Mouse (Mus musculus) forelimb bud, embryonic 11.5 days (tissue): Measurements from ENCODE around the gene Rbms2.

ENCODE experiments used
- DNase-seq: peaks from one replicate; pipeline ENCODE4 v3.0.0-alpha.2; 2012; ENCODE audit warnings: low read depth, low spot score

Gene Rbms2

GRCm38 (mm10) chr10:128140236-128140952 lies 39.7 kb downstream of the Rbms2 start:
- peak; percentile 65 for DNase-seq

- DNase-seq, result no peak
Observed at GRCm38 (mm10) chr10:128135374-128135773, 44.7 kb downstream of the Rbms2 start.

GRCm38 (mm10) chr10:128133650-128134332 lies 46.3 kb downstream of the Rbms2 start:
- DNase-seq, result no peak

GRCm38 (mm10) chr10:128131812-128132211 lies 48.3 kb downstream of the Rbms2 start:
- no peak for DNase-seq

GRCm38 (mm10) chr10:128131297-128131696 lies 48.8 kb downstream of the Rbms2 start:
- no peak for DNase-seq

GRCm38 (mm10) chr10:128128143-128128542 lies 52.0 kb downstream of the Rbms2 start:
- DNase-seq, result no peak

GRCm38 (mm10) chr10:128127497-128127896 lies 52.6 kb downstream of the Rbms2 start:
- no peak for DNase-seq

GRCm38 (mm10) chr10:128125951-128126350 lies 54.1 kb downstream of the Rbms2 start:
- no peak for DNase-seq

GRCm38 (mm10) chr10:128124831-128125230 lies 55.3 kb downstream of the Rbms2 start:
- no peak for DNase-seq

GRCm38 (mm10) chr10:128123833-128124232 lies 56.3 kb downstream of the Rbms2 start:
- DNase-seq, result no peak

- no peak for DNase-seq
Observed at GRCm38 (mm10) chr10:128111227-128111626, 68.9 kb downstream of the Rbms2 start.

GRCm38 (mm10) chr10:128110103-128110761 lies 69.9 kb downstream of the Rbms2 start:
- no peak for DNase-seq

GRCm38 (mm10) chr10:128097587-128097971 lies 82.5 kb downstream of the Rbms2 start:
- peak; percentile 28 for DNase-seq

GRCm38 (mm10) chr10:128096693-128097586 lies 83.2 kb downstream of the Rbms2 start:
- peak; percentile 89 for DNase-seq

- DNase-seq, result no peak
Observed at GRCm38 (mm10) chr10:128096313-128096692, 83.8 kb downstream of the Rbms2 start.

GRCm38 (mm10) chr10:128095003-128095636 lies 85.0 kb downstream of the Rbms2 start:
- no peak for DNase-seq

GRCm38 (mm10) chr10:128094340-128094968 lies 85.6 kb downstream of the Rbms2 start:
- DNase-seq, result peak; percentile 77

- DNase-seq, result no peak
Observed at GRCm38 (mm10) chr10:128093496-128094294, 86.4 kb downstream of the Rbms2 start.
